Mouse (Mus musculus) ES-Bruce4 (cell line): ENCODE measurements around the gene Fndc3b. TPM values are rescaled to one million over a fixed set of nuclear protein-coding genes. Genes with fewer than 3 reads are reported as not detected.

Experiments
- H3K27ac ChIP-seq: 2 replicates; pipeline ENCODE4 v1.5.1; 2012; ENCODE audit warnings: low read length, inconsistent platforms; ENCODE audit not compliant: insufficient read depth
- H3K27me3 ChIP-seq: 2 replicates; pipeline ENCODE4 v1.6.1; 2012; ENCODE audit warnings: mild to moderate bottlenecking, low read length, inconsistent platforms; ENCODE audit not compliant: control insufficient read depth, poor library complexity, insufficient read depth, severe bottlenecking
- H3K36me3 ChIP-seq: 2 replicates; pipeline ENCODE4 v1.6.1; 2012; ENCODE audit warnings: inconsistent platforms, mild to moderate bottlenecking, low read length, moderate library complexity; ENCODE audit not compliant: control insufficient read depth, poor library complexity, insufficient read depth, severe bottlenecking
- H3K4me1 ChIP-seq: one replicate; pipeline ENCODE4 v1.8.1; 2011; ENCODE audit warnings: low read length; ENCODE audit not compliant: control insufficient read depth, insufficient read depth
- H3K4me3 ChIP-seq: 2 replicates; pipeline ENCODE4 v1.5.1; 2011; ENCODE audit warnings: low read depth, mild to moderate bottlenecking, low read length
- H3K9ac ChIP-seq: 2 replicates; pipeline ENCODE4 v1.6.1; 2012; ENCODE audit warnings: low read depth, mild to moderate bottlenecking, inconsistent platforms; ENCODE audit not compliant: poor library complexity, severe bottlenecking
- H3K9me3 ChIP-seq: replicated peaks from 2 replicates; pipeline ENCODE4 v1.6.1; 2012; ENCODE audit warnings: mild to moderate bottlenecking, low read length, inconsistent platforms; ENCODE audit not compliant: control insufficient read depth, poor library complexity, insufficient read depth, severe bottlenecking
- CTCF ChIP-seq: IDR thresholded peaks from one replicate; pipeline ENCODE4 v1.8.1; 2011; ENCODE audit warnings: low read depth, low read length
- EP300 ChIP-seq: IDR thresholded peaks from 2 replicates; pipeline ENCODE4 v1.6.1; 2011; ENCODE audit warnings: low read depth, low read length; ENCODE audit not compliant: insufficient read depth
- POLR2A ChIP-seq: IDR thresholded peaks from one replicate; pipeline ENCODE4 v1.8.1; 2011; ENCODE audit warnings: low read length; ENCODE audit not compliant: insufficient read depth
- polyA plus RNA-seq: library from polyadenylated mRNA; stranded (reverse); fragments of >200 nt; gene quantifications from 2 replicates; pipeline ENCODE4 v1.2.4, GENCODE M21; 2011; ENCODE audit warnings: low read depth; ENCODE audit not compliant: missing spikeins, insufficient read depth, insufficient read length

Fndc3b gene
- polyA plus RNA-seq, 1 experiment: 36.7 TPM

GRCm38 (mm10) chr3:27694586-27694985 is 16.5 kb downstream of the Fndc3b start:
- Histone ChIP-seq H3K4me1 (peaks cover 2% of the 10 kb centered on the region), H3K27me3 (no peaks in the 10 kb centered on the region), H3K36me3 (no peaks in the 10 kb centered on the region), H3K4me3 (no peak overlapping the region), H3K9ac (no peak overlapping the region), H3K27ac (no peak overlapping the region), H3K9me3 (no peaks in the 10 kb centered on the region)
- no peak for TF ChIP-seq CTCF
- no peak for TF ChIP-seq POLR2A
- TF ChIP-seq EP300: no peak

DNA sequence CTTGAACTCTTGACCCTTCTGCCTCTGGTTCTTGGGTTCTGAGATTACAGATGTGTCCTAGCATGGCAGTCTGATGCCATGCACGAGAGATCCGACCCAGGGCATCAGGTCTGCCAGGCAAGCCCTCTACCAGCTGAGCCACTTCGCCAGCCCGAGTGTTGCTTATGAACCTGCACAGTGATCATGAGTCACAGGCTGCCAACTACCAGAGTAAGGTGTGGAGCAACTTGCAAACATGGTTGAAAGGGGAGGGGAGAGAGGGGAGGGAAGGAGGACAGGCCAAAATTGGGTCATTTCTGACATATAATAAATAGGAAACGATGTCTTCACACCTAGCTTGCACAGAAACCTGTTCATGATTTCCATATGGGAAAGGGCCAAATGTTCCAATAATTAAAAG is 17.0 kb downstream of the Fndc3b start:
- Histone ChIP-seq H3K27me3 (no peaks in the 10 kb centered on the region), H3K9ac (no peak overlapping the region), H3K4me3 (no peak overlapping the region), H3K36me3 (no peaks in the 10 kb centered on the region), H3K9me3 (no peaks in the 10 kb centered on the region), H3K4me1 (peaks cover 2% of the 10 kb centered on the region), H3K27ac (no peak overlapping the region)
- TF ChIP-seq EP300 (no peak), CTCF (no peak), POLR2A (no peak)

DNA sequence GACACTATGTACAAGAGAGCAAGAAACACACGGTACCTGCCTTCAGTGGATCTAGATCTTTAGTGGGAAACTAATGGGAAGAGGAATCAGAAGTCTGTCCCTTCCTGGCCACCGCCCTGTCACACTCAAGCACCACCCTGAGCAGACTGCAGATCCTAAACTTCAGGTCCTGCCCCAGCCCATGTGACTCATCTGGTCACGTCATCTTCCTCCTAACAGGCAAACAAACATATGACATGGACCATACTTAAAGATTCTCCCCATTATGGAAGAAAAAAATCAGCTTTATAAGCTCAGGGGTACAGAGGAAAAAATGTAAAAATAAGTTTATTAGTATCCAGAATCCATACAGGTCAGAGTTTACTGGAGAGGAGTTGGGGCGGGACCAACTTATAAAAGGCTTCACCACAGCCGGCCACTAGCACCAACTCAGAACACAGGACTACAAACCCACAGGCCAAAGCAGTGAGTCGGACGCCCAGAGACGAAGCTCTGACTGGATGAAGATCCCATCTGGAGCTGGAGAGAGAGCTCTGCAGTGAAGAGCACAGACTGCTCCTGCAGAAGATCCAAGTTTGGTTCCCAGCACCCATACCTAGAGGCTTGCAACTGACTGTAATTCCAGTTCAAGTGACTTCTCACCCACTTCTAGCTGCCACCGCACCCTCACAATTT is 19.5 kb downstream of the Fndc3b start:
- TF ChIP-seq EP300 (no peak), POLR2A (no peak), CTCF (no peak)
- no peaks in the 10 kb centered on the region for H3K27me3 ChIP-seq
- H3K36me3 ChIP-seq: no peaks in the 10 kb centered on the region
- no peak overlapping the region for H3K27ac ChIP-seq
- H3K4me1 ChIP-seq: no peaks in the 10 kb centered on the region
- no peak overlapping the region for H3K4me3 ChIP-seq
- no peak overlapping the region for H3K9ac ChIP-seq
- no peaks in the 10 kb centered on the region for H3K9me3 ChIP-seq

DNA sequence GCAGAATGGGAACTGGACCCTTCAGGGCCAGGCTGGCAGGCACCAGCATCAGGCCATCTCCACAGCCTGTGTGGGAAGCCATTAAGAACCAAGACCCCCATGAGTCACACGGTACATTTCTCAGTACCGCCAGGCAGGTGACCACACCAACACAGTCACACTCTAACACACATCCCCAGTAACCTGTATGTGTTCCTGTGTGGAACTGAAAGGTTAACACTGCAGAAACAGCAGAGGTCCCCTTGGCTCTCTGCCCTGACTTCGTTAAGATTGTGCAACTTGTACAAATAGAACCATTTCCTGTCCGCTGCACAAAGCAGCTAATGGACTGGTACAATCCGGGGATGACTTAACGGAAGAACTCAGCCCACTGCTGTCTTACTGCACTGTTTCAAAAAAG is 21.1 kb downstream of the Fndc3b start:
- Histone ChIP-seq H3K9ac (no peak overlapping the region), H3K36me3 (no peaks in the 10 kb centered on the region), H3K27ac (no peak overlapping the region), H3K4me1 (no peaks in the 10 kb centered on the region), H3K27me3 (no peaks in the 10 kb centered on the region), H3K9me3 (no peaks in the 10 kb centered on the region), H3K4me3 (no peak overlapping the region)
- TF ChIP-seq POLR2A (no peak), EP300 (no peak), CTCF (no peak)

DNA sequence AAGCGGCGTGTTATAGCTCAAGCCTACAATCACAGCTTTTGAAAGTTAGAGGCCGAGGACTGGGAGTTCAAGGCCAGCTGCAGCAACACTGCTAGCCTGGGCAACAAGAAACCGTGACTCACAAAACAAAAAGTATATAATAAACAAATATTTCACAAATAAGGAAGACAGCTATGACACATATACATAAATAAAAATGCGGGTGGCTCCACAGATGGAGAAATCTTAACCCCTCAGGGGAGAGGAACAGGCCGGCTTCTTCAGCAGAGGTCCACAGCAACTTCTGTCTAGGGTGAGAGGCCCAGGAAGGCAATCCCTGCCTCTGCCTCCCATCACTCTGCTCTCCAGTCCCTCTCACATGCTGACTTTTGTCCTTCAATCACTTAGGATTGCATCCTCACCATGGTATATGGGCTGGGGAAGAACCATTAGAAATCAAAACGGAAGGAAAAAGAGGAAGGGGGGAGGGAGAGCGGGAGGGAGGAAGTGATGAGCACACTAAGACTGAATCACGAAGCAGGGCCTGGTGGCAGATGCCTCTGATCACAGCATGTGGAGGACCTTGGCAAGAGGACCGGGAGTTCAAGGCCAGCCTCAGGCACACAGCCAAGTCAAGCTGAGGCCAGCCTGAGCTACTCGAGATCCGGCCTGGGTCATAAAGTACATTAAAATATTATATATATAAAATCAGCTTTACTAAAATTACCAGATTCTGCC is 21.8 kb downstream of the Fndc3b start:
- Histone ChIP-seq H3K36me3 (no peaks in the 10 kb centered on the region), H3K27me3 (no peaks in the 10 kb centered on the region), H3K4me1 (no peaks in the 10 kb centered on the region), H3K9ac (no peak overlapping the region), H3K27ac (no peak overlapping the region), H3K9me3 (no peaks in the 10 kb centered on the region), H3K4me3 (no peak overlapping the region)
- TF ChIP-seq CTCF (no peak), EP300 (no peak), POLR2A (no peak)
